Mouse (Mus musculus) thymus, adult 2 months (tissue): ENCODE data around the gene Lclat1.

ENCODE experiments used
- CTCF ChIP-seq: fragments of 200-500 bp; IDR thresholded peaks from 2 replicates; pipeline ENCODE4 v1.5.1; 2012; ENCODE audit warnings: mild to moderate bottlenecking, control low read depth, low read length, moderate library complexity, borderline replicate concordance; ENCODE audit not compliant: control insufficient read depth, poor library complexity, insufficient read depth; ENCODE audit errors: extremely low read depth
- POLR2A ChIP-seq: fragments of 200-500 bp; IDR thresholded peaks from 2 replicates; pipeline ENCODE4 v1.6.1; 2012; ENCODE audit warnings: mild to moderate bottlenecking, low read length, control low read depth, moderate library complexity; ENCODE audit not compliant: control insufficient read depth, poor library complexity, insufficient read depth; ENCODE audit errors: extremely low read depth

- TF ChIP-seq CTCF: no peak
- no peak for TF ChIP-seq POLR2A
Observed at GRCm38 (mm10) chr17:73250488-73251141, 142.8 kb downstream of the Lclat1 start.
